Mouse (Mus musculus): ENCODE results near the gene Tacc2.

GRCm38 (mm10) chr7:130733423-130733822 lies 156.2 kb downstream of the Tacc2 start:
- TF ChIP-seq CTCF (IDR thresholded peaks at IDR 0.05; ENCODE audit: low read depth, low read length), result no peak
- no peak for TF ChIP-seq POLR2A (IDR thresholded peaks at IDR 0.05; ENCODE audit: extremely low read depth, insufficient read depth, low read length)

Data from liver, adult 2 months (tissue).